Mouse (Mus musculus) kidney, embryonic 16.5 days (tissue): ENCODE results near the gene St8sia6. TPM values are rescaled to one million over a fixed set of nuclear protein-coding genes. Genes with fewer than 3 reads are reported as not detected.

ENCODE experiments used
- ATAC-seq: fragments of 200-750 bp; cut with Nextera tagmentation; 2 replicates; pipeline ENCODE4 v1.8.0; 2017; ENCODE audit warnings: moderate TSS enrichment; ENCODE audit not compliant: low FRiP score, low TSS enrichment
- H3K27ac ChIP-seq: fragments of 300-500 bp; sonication (generic); 2 replicates; pipeline ENCODE4 v1.5.1; 2014; ENCODE audit warnings: low read length
- H3K27me3 ChIP-seq: fragments of 300-500 bp; sonication (generic); 2 replicates; pipeline ENCODE4 v1.6.1; 2014; ENCODE audit warnings: low read length, control low read depth, mixed read lengths; ENCODE audit not compliant: insufficient read depth
- H3K36me3 ChIP-seq: fragments of 300-500 bp; sonication (generic); 2 replicates; pipeline ENCODE4 v1.6.1; 2014; ENCODE audit warnings: low read length, control low read depth, mixed read lengths; ENCODE audit not compliant: insufficient read depth
- H3K4me1 ChIP-seq: fragments of 300-500 bp; sonication (generic); 2 replicates; pipeline ENCODE4 v1.6.1; 2014; ENCODE audit warnings: low read length, control low read depth, mixed read lengths; ENCODE audit not compliant: insufficient read depth
- H3K4me2 ChIP-seq: fragments of 300-500 bp; sonication (generic); replicated peaks from 2 replicates; pipeline ENCODE4 v1.6.1; 2014; ENCODE audit warnings: low read depth, low read length
- H3K4me3 ChIP-seq: fragments of 300-500 bp; sonication (generic); 2 replicates; pipeline ENCODE4 v1.5.1; 2014; ENCODE audit warnings: mild to moderate bottlenecking, low read length
- H3K9ac ChIP-seq: fragments of 300-500 bp; sonication (generic); replicated peaks from 2 replicates; pipeline ENCODE4 v1.6.1; 2014; ENCODE audit warnings: low read length
- H3K9me3 ChIP-seq: fragments of 300-500 bp; sonication (generic); 2 replicates; pipeline ENCODE4 v1.6.1; 2016; ENCODE audit warnings: low read length, control low read depth
- WGBS: fragments of 180-500 bp; shearing (Covaris S2); extraction: QIAGEN DNeasy Blood & Tissue Kit; methylation state at CpG from one replicate; pipeline ENCODE4 v1.1.7; 2014; 5-methylcytosine and 5-hydroxymethylcytosine counted together
- polyA plus RNA-seq: library from polyadenylated mRNA; unstranded; fragments of >200 nt; fragmentation: Nextera tagmentation; extraction: Ambion mirVana; gene quantifications from 2 replicates; pipeline ENCODE4 v1.2.1, GENCODE M21; 2015

Gene St8sia6
- polyA plus RNA-seq, 1 experiment from 2014 or later = 5.6 TPM

- H3K9me3 ChIP-seq = no peaks in the 10 kb centered on the region
- H3K27ac ChIP-seq = no peak overlapping the region
- no peak overlapping the region for H3K9ac ChIP-seq
- H3K36me3 ChIP-seq = no peaks in the 10 kb centered on the region
- no peaks in the 10 kb centered on the region for H3K4me1 ChIP-seq
- no peak for ATAC-seq
- no peaks in the 10 kb centered on the region for H3K27me3 ChIP-seq
- no peak overlapping the region for H3K4me2 ChIP-seq
- H3K4me3 ChIP-seq = no peak overlapping the region
- WGBS = 88% methylated on average over 1 of the region's 1 CpGs
Observed at GRCm38 (mm10) chr2:13746023-13746422, 47.8 kb downstream of the St8sia6 start.

GRCm38 (mm10) chr2:13738704-13739103, 55.2 kb downstream of the St8sia6 start:
- no peak for ATAC-seq
- WGBS = 42% methylated on average over 7 of the region's 7 CpGs
- Histone ChIP-seq H3K4me3 (no peak overlapping the region), H3K27me3 (no peaks in the 10 kb centered on the region), H3K9me3 (no peaks in the 10 kb centered on the region), H3K9ac (no peak overlapping the region), H3K4me2 (no peak overlapping the region), H3K4me1 (no peaks in the 10 kb centered on the region), H3K36me3 (no peaks in the 10 kb centered on the region), H3K27ac (no peak overlapping the region)

GRCm38 (mm10) chr2:13727901-13728300, 66.0 kb downstream of the St8sia6 start:
- no peak overlapping the region for H3K27ac ChIP-seq
- no peaks in the 10 kb centered on the region for H3K9me3 ChIP-seq
- no peaks in the 10 kb centered on the region for H3K36me3 ChIP-seq
- H3K4me3 ChIP-seq = no peak overlapping the region
- ATAC-seq = no peak
- no peak overlapping the region for H3K9ac ChIP-seq
- 42% methylated on average over 2 of the region's 2 CpGs for WGBS
- no peaks in the 10 kb centered on the region for H3K27me3 ChIP-seq
- H3K4me2 ChIP-seq = no peak overlapping the region
- no peaks in the 10 kb centered on the region for H3K4me1 ChIP-seq

GRCm38 (mm10) chr2:13725592-13725991, 68.3 kb downstream of the St8sia6 start:
- Histone ChIP-seq H3K4me2 (no peak overlapping the region), H3K4me1 (no peaks in the 10 kb centered on the region), H3K9ac (no peak overlapping the region), H3K36me3 (no peaks in the 10 kb centered on the region), H3K27me3 (no peaks in the 10 kb centered on the region), H3K4me3 (no peak overlapping the region), H3K27ac (no peak overlapping the region), H3K9me3 (no peaks in the 10 kb centered on the region)
- no peak for ATAC-seq
- 64% methylated on average over 3 of the region's 3 CpGs for WGBS

GRCm38 (mm10) chr2:13722241-13722640, 71.6 kb downstream of the St8sia6 start:
- Histone ChIP-seq H3K4me3 (no peak overlapping the region), H3K27ac (no peak overlapping the region), H3K36me3 (no peaks in the 10 kb centered on the region), H3K4me1 (no peaks in the 10 kb centered on the region), H3K9me3 (no peaks in the 10 kb centered on the region), H3K4me2 (no peak overlapping the region), H3K27me3 (no peaks in the 10 kb centered on the region), H3K9ac (no peak overlapping the region)
- 74% methylated on average over 4 of the region's 4 CpGs for WGBS
- ATAC-seq = no peak

GRCm38 (mm10) chr2:13718628-13719185, 75.2 kb downstream of the St8sia6 start:
- no peak for ATAC-seq
- no peak overlapping the region for H3K9ac ChIP-seq
- no peak overlapping the region for H3K4me3 ChIP-seq
- no peak overlapping the region for H3K27ac ChIP-seq
- H3K4me1 ChIP-seq = no peaks in the 10 kb centered on the region
- H3K9me3 ChIP-seq = no peaks in the 10 kb centered on the region
- no peak overlapping the region for H3K4me2 ChIP-seq
- no peaks in the 10 kb centered on the region for H3K27me3 ChIP-seq
- no peaks in the 10 kb centered on the region for H3K36me3 ChIP-seq
- WGBS = 79% methylated on average over 6 of the region's 6 CpGs

- H3K27ac ChIP-seq = no peak overlapping the region
- no peaks in the 10 kb centered on the region for H3K36me3 ChIP-seq
- H3K9ac ChIP-seq = no peak overlapping the region
- no peaks in the 10 kb centered on the region for H3K27me3 ChIP-seq
- no peak overlapping the region for H3K4me3 ChIP-seq
- no peak for ATAC-seq
- no peaks in the 10 kb centered on the region for H3K4me1 ChIP-seq
- no peaks in the 10 kb centered on the region for H3K9me3 ChIP-seq
- WGBS = 41% methylated on average over 1 of the region's 1 CpGs
- no peak overlapping the region for H3K4me2 ChIP-seq
Observed at GRCm38 (mm10) chr2:13708785-13709184, 85.1 kb downstream of the St8sia6 start.

GRCm38 (mm10) chr2:13697514-13697913, 96.3 kb downstream of the St8sia6 start:
- Histone ChIP-seq H3K27ac (no peak overlapping the region), H3K4me1 (no peaks in the 10 kb centered on the region), H3K9me3 (no peaks in the 10 kb centered on the region), H3K9ac (no peak overlapping the region), H3K36me3 (no peaks in the 10 kb centered on the region), H3K4me2 (no peak overlapping the region), H3K27me3 (no peaks in the 10 kb centered on the region), H3K4me3 (no peak overlapping the region)
- no peak for ATAC-seq

- H3K4me3 ChIP-seq = no peak overlapping the region
- no peaks in the 10 kb centered on the region for H3K4me1 ChIP-seq
- no peak for ATAC-seq
- no peaks in the 10 kb centered on the region for H3K36me3 ChIP-seq
- no peak overlapping the region for H3K4me2 ChIP-seq
- H3K27ac ChIP-seq = no peak overlapping the region
- no peaks in the 10 kb centered on the region for H3K27me3 ChIP-seq
- no peak overlapping the region for H3K9ac ChIP-seq
- no peaks in the 10 kb centered on the region for H3K9me3 ChIP-seq
- WGBS = 69% methylated on average over 2 of the region's 2 CpGs
Observed at GRCm38 (mm10) chr2:13694417-13694816, 99.4 kb downstream of the St8sia6 start.

- Histone ChIP-seq H3K9ac (no peak overlapping the region), H3K9me3 (no peaks in the 10 kb centered on the region), H3K4me2 (no peak overlapping the region), H3K27me3 (no peaks in the 10 kb centered on the region), H3K36me3 (no peaks in the 10 kb centered on the region), H3K4me3 (no peak overlapping the region), H3K4me1 (no peaks in the 10 kb centered on the region), H3K27ac (no peak overlapping the region)
- ATAC-seq = no peak
- WGBS = 75% methylated on average over 4 of the region's 4 CpGs
Observed at GRCm38 (mm10) chr2:13684380-13684779, 109.5 kb downstream of the St8sia6 start.
